Mouse (Mus musculus): Measurements from ENCODE around the gene Ptprk.

Ptprk gene

DNA sequence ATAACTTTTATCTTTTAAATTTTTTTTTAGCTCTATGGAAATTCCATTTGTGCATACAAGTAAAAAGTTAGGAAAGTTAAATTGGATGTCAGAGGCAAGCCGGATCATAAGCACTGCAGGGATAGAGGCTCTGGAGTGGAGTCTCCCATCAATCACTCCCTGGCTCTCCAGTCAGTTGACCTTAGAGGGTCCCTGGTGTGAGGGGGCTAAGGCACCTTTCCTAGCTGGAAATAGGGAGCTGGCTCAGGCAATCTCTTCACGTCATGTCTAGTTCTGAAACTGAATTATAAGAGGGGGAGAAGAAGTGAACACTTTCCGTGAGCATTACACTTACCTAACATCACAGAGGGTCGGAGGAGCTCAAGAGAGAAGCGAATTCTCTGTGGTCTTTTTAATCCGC is 110.1 kb downstream of the Ptprk start:
- in situ Hi-C loops (cut with MboI, MseI): no loop called here

DNA sequence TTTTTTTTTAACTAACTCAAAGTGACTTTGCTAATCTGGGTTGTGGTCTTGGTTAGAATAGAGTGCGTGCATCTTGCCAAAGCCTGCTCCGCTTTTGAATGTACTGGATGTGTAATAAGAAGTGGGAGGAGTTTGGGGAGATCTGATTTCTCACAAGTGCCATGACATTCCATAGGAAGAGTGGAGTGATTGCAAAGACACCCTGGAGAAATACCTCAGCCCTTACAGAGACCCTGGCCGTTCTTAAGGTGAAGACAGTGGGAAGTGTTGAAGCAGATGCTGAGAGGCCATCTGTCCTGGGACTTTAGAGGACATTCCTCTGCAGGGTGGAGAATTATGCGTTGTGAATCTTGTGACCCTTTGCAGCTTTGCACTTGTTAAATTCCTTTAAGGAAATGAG is 110.7 kb downstream of the Ptprk start:
- in situ Hi-C loops (cut with MboI, MseI): no loop called here

- in situ Hi-C loops (cut with MboI, MseI): no loop called here
Measured at GRCm38 (mm10) chr10:28186018-28186800, 111.6 kb downstream of the Ptprk start.

DNA sequence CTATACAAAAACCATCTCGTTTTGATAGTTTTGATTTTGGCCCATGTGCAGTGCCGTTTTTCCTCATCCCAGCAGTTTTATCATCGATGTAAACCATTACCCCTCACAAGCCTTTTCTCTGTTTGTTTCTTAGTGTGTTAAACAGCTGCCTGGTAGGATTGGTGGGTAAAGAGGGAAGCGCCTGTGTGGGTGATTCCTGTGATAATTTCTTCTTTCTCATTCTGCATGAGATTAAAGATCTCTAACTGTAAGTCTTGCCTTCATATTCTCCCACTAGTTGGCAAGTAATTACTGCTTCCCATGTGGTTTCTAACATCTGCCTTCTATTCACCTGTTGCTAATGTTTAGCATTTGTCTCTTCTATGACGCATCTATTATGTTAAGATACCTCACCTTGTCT is 116.8 kb downstream of the Ptprk start:
- in situ Hi-C loops (cut with MboI, MseI): no loop called here

DNA sequence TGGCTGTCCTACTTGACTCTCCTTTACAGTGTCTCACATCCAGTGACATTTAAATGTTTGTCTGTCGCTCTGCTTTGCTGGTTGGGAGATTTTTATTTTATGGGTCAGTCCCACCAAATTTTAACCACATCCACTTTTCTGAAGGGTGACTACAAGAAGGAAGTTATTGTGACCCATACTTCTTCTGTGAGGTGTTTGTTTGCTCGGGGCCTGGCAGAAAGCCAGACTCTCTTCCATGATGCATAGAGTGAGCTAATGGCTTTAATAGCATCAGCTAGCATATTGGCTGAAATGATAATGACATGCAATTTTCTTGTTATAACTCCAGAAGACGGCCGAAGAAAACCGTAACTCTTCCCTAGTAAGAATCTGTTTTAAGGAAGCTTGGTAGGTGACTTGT is 119.0 kb downstream of the Ptprk start:
- in situ Hi-C loops (cut with MboI, MseI): no loop called here

DNA sequence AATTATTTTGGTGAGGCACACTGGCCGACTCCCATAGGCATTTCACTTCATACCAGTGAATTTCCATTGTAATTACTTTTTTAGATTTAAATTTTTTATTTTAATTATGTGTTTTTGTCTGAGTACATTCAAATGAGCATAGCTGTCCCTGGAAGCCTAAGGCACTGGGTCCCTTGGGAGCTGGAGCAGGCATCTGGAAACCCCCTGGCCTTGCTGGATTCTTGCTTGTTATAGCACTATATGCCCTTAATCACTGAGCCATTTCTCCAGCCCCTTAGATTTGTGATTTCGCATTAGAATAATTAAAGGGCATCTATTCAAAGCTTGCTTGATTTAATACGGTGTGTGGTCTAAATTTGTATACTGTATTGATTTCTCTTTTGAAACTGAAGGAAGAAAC is 126.0 kb downstream of the Ptprk start:
- in situ Hi-C loops (cut with MboI, MseI): no loop called here

- in situ Hi-C loops (cut with MboI, MseI): no loop called here
Measured at GRCm38 (mm10) chr10:28209394-28209793, 134.8 kb downstream of the Ptprk start.

- in situ Hi-C loops (cut with MboI, MseI): no loop called here
Measured at GRCm38 (mm10) chr10:28212083-28212482, 137.5 kb downstream of the Ptprk start.

GRCm38 (mm10) chr10:28215153-28215552 is 140.5 kb downstream of the Ptprk start:
- in situ Hi-C loops (cut with MboI, MseI): no loop called here

- in situ Hi-C loops (cut with MboI, MseI): no loop called here
Measured at GRCm38 (mm10) chr10:28223602-28224001, 149.0 kb downstream of the Ptprk start.

GRCm38 (mm10) chr10:28224376-28224775 is 149.8 kb downstream of the Ptprk start:
- in situ Hi-C loops (cut with MboI, MseI): no loop called here

DNA sequence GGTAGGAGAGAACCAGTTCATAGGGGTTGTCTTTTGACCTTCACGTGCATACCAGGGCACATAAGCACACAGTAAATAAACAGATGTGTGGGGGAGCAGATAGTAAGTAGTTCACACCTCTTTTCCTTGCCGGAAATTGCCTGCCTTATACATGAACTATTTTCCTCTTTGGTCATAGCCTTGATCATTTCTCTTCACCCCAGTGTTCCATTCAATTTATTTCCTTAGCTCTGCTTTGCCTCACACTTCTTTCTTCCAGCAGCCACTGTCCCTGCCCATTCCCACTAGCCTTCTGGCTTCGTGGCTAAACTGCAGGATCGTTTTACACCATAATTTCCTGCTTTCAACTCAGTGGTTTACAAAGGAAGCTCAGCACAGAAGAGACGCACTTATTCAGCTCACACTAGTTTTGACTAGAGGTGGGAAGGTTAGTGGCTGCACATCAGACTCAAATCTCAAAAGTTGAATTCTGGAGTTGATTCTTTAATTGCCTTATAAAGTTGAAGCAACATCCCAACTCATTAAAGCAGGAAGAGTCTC is 151.0 kb downstream of the Ptprk start:
- in situ Hi-C loops (cut with MboI, MseI): no loop called here

- in situ Hi-C loops (cut with MboI, MseI): no loop called here
Measured at GRCm38 (mm10) chr10:28227732-28228131, 153.1 kb downstream of the Ptprk start.

DNA sequence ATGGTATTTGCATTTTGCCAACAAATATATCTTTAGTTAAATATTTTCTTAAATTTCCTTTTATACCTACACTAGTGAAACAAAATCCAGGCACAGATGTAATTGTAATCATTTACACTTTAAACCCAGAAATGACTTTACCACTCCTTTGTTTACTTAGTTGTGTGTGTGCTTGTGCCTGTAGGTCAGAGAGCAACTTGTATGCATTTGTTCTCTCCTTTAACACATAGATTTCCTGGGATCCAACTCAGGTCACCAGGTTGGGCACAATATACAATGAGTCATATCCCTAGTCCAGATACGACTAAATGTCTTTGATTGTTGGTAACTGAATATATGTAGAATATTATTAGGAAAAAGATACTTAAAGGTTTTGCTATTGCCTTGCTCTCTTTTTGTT is 153.6 kb downstream of the Ptprk start:
- in situ Hi-C loops (cut with MboI, MseI): no loop called here

DNA sequence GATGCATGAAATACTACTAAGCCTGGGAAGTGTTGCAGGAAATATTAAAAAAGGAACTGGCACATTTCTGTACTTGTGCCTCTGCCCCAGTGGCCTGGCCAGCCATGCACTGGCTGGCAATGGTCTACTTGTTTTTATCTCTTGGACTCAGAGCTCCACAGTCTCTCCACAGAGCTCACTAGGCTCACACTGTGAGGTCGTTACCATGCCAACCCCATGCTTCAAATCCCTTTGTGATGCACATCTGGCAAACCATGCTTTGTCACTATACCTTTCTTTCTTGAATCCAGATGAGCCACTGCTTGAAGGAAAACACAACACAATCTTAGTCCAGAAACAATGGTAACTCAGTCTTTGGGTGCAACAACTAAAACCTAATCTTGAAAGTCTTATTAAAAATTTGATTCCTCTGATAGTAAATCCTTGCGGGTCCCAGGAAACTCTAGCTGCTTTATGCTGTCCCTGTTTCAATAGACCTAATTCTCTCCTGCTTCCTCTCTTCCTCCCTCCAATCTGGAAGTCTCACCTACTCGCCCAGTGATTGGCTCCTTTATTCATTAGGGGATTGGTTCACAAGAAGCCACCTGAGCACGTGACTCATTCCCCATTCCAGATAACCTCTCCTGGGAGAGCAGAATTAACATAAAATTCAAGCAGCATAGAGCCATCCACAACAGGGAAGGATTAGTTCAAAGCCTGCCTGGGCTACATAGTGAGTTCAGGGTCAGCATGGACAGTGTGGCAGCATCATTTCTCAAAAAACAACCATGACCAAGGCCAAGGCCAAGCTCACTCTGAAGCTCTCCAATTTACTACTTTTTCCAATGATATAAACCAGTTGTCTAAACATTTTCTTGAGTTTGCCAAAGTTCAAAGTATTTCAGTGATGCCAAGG is 157.9 kb downstream of the Ptprk start:
- in situ Hi-C loops (cut with MboI, MseI): no loop called here

GRCm38 (mm10) chr10:28249047-28249446 is 174.4 kb downstream of the Ptprk start:
- in situ Hi-C loops (cut with MboI, MseI): no loop called here

- in situ Hi-C loops (cut with MboI, MseI): no loop called here
Measured at GRCm38 (mm10) chr10:28251385-28251784, 176.8 kb downstream of the Ptprk start.

DNA sequence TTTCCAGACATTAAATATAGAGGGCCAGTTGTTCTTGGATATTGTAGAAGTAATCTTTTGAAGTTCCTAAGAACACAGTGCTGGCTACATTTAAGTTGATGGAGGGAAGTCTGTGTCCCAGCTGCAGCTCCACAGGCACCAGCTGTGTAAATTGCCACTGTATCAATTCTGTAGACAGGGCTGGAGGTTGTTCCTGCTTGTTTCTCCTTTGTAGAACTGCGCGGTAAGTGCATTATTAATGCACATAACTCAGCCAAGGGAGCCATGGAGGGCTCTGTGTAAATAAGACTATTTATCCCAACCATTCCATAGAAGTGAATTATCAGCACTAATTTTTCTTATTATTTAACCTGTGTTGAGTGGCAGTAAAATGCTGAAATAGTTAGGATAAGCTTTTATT is 186.0 kb downstream of the Ptprk start:
- in situ Hi-C loops (cut with MboI, MseI): no loop called here

- in situ Hi-C loops (cut with MboI, MseI): no loop called here
Measured at GRCm38 (mm10) chr10:28262159-28262558, 187.5 kb downstream of the Ptprk start.

- in situ Hi-C loops (cut with MboI, MseI): no loop called here
Measured at GRCm38 (mm10) chr10:28263546-28263945, 188.9 kb downstream of the Ptprk start.

GRCm38 (mm10) chr10:28270273-28270672 is 195.7 kb downstream of the Ptprk start:
- in situ Hi-C loops (cut with MboI, MseI): no loop called here

GRCm38 (mm10) chr10:28271729-28272606 is 197.3 kb downstream of the Ptprk start:
- in situ Hi-C loops (cut with MboI, MseI): no loop called here

Measured in T-helper 1 cell (primary cell).